Mouse (Mus musculus) 3T3-L1 (cell line): ENCODE results near the gene Hist1h4j.

Experiments used
- DNase-seq: peaks from one replicate; pipeline ENCODE4 v3.0.0-alpha.2; 2015; ENCODE audit warnings: low read depth, low spot score

The Hist1h4j gene

GRCm38 (mm10) chr13:21779767-21780731, 45.2 kb downstream of the Hist1h4j start, which contains the start of gene Hist1h1b:
Gene Hist1h1b (minus strand): TSS chr13:21780625.
- peak; percentile 89 for DNase-seq

- DNase-seq = peak; percentile 49
Measured at GRCm38 (mm10) chr13:21781021-21781555, 46.2 kb downstream of the Hist1h4j start.

- no peak for DNase-seq
Measured at GRCm38 (mm10) chr13:21781639-21782038, 46.8 kb downstream of the Hist1h4j start.

- peak; percentile 85 for DNase-seq
Measured at GRCm38 (mm10) chr13:21782361-21783254, 47.7 kb downstream of the Hist1h4j start.

GRCm38 (mm10) chr13:21783255-21783617, 48.4 kb downstream of the Hist1h4j start, which contains the start of gene Hist1h3i:
Gene Hist1h3i (minus strand): TSS chr13:21783370.
- DNase-seq = peak; percentile 92

- peak; percentile 76 for DNase-seq
Measured at GRCm38 (mm10) chr13:21783734-21784161, 48.9 kb downstream of the Hist1h4j start.

- DNase-seq = no peak
Measured at GRCm38 (mm10) chr13:21784311-21784710, 49.4 kb downstream of the Hist1h4j start.
